Mouse (Mus musculus) hindbrain, embryonic 16.5 days (tissue): ENCODE data around the gene Drosha. TPM values are rescaled to one million over a fixed set of nuclear protein-coding genes. Genes with fewer than 3 reads are reported as not detected.
"Not testable (repeated sequence)": the region's sequence is repeated elsewhere in the genome, so short reads cannot be mapped to it uniquely, and the experiment has no call there.

Experiments
- ATAC-seq: fragments of 200-750 bp; cut with Nextera tagmentation; 2 replicates; pipeline ENCODE4 v1.8.0; 2017; ENCODE audit warnings: moderate TSS enrichment, moderate library complexity
- H3K27ac ChIP-seq: fragments of 300-500 bp; sonication (generic); 2 replicates; pipeline ENCODE4 v1.5.1; 2014; ENCODE audit warnings: low read depth, mild to moderate bottlenecking, control low read depth, low read length, moderate library complexity
- H3K27me3 ChIP-seq: fragments of 300-500 bp; sonication (generic); replicated peaks from 2 replicates; pipeline ENCODE4 v1.6.1; 2014; ENCODE audit warnings: low read length; ENCODE audit not compliant: control insufficient read depth, insufficient read depth
- H3K36me3 ChIP-seq: fragments of 300-500 bp; sonication (generic); 2 replicates; pipeline ENCODE4 v1.6.1; 2014; ENCODE audit warnings: mild to moderate bottlenecking, low read length, moderate library complexity, mixed read lengths; ENCODE audit not compliant: control insufficient read depth, insufficient read depth
- H3K4me1 ChIP-seq: fragments of 300-500 bp; sonication (generic); 2 replicates; pipeline ENCODE4 v1.6.1; 2014; ENCODE audit warnings: low read depth, low read length; ENCODE audit not compliant: control insufficient read depth, insufficient read depth
- H3K4me2 ChIP-seq: fragments of 300-500 bp; sonication (generic); 2 replicates; pipeline ENCODE4 v1.6.1; 2014; ENCODE audit warnings: mild to moderate bottlenecking, low read length, control low read depth, moderate library complexity
- H3K4me3 ChIP-seq: fragments of 300-500 bp; sonication (generic); 2 replicates; pipeline ENCODE4 v1.5.1; 2014; ENCODE audit warnings: mild to moderate bottlenecking, low read length, control low read depth, moderate library complexity
- H3K9ac ChIP-seq: fragments of 300-500 bp; sonication (generic); 2 replicates; pipeline ENCODE4 v1.6.1; 2014; ENCODE audit warnings: low read depth, mild to moderate bottlenecking, control low read depth, low read length, moderate library complexity
- H3K9me3 ChIP-seq: fragments of 300-500 bp; sonication (generic); 2 replicates; pipeline ENCODE4 v1.6.1; 2014; ENCODE audit warnings: mild to moderate bottlenecking, low read length, moderate library complexity; ENCODE audit not compliant: control insufficient read depth
- WGBS: fragments of 180-500 bp; shearing (Covaris S2); extraction: QIAGEN DNeasy Blood & Tissue Kit; methylation state at CpG from one replicate; pipeline ENCODE4 v1.1.7; 2014; 5-methylcytosine and 5-hydroxymethylcytosine counted together
- polyA plus RNA-seq: library from polyadenylated mRNA; unstranded; fragments of >200 nt; fragmentation: Nextera tagmentation; extraction: Ambion mirVana; gene quantifications from 2 replicates; pipeline ENCODE4 v1.2.1, GENCODE M21; 2015

The Drosha gene
- polyA plus RNA-seq, 1 experiment from 2014 or later, result 42.7 TPM

DNA sequence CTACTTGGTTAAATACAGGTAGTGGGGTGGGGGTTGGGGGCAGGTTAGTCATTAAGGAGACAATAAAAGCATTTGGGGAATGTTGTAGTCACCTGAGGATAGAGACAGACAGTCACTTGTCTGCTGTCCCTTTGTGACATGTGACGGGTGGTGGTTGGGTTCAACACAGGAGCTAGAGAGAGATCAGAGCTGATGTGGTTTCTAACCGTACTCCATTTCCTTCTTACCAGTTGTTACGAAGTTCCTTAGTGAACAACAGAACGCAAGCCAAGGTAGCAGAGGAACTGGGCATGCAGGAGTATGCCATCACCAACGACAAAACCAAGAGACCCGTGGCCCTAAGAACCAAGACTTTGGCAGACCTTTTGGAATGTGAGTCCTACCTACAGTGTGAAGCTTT is 99.2 kb downstream of the Drosha start:
- ATAC-seq, result no peak
- no peaks in the 10 kb centered on the region for H3K27me3 ChIP-seq
- no peaks in the 10 kb centered on the region for H3K9me3 ChIP-seq
- WGBS, result 96% methylated on average over 6 of the region's 6 CpGs
- no peak overlapping the region for H3K4me3 ChIP-seq
- H3K4me1 ChIP-seq, result no peaks in the 10 kb centered on the region
- no peak overlapping the region for H3K27ac ChIP-seq
- peaks cover 35% of the 10 kb centered on the region for H3K36me3 ChIP-seq
- H3K9ac ChIP-seq, result no peak overlapping the region
- H3K4me2 ChIP-seq, result no peak overlapping the region

- Histone ChIP-seq H3K9me3 (no peaks in the 10 kb centered on the region), H3K27ac (no peak overlapping the region), H3K9ac (no peak overlapping the region), H3K4me2 (no peak overlapping the region), H3K4me3 (no peak overlapping the region), H3K4me1 (no peaks in the 10 kb centered on the region), H3K27me3 (no peaks in the 10 kb centered on the region), H3K36me3 (peaks cover 16% of the 10 kb centered on the region)
- 90% methylated on average over 5 of the region's 5 CpGs for WGBS
- ATAC-seq, result no peak
These were observed 106.9 kb downstream of the Drosha start for GRCm38 (mm10) chr15:12931481-12931880.

- Histone ChIP-seq H3K27ac (no peak overlapping the region), H3K9me3 (no peaks in the 10 kb centered on the region), H3K36me3 (peaks cover 5% of the 10 kb centered on the region), H3K4me3 (no peak overlapping the region), H3K9ac (no peak overlapping the region), H3K4me2 (no peak overlapping the region), H3K27me3 (no peaks in the 10 kb centered on the region), H3K4me1 (no peaks in the 10 kb centered on the region)
- no peak for ATAC-seq
- 92% methylated on average over 10 of the region's 10 CpGs for WGBS
These were observed 111.7 kb downstream of the Drosha start for GRCm38 (mm10) chr15:12936217-12936732.

DNA sequence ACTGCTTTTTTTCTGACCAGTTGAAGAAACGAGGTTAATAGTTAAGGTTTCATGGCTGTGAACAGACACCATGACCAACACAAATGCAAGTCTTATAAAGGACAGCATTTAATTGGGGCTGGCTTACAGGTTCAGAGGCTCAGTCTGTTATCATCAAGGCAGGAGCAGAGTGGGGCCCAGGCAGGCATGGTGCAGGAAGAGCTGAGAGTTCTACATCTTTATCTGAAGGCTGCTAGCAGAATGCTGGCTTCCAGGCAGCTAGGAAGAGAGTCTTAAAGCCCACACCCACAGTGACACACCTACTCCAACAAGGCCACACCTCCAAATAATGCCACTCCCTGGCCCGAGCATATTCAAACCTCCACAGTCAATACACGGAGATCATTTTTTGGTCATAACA is 112.7 kb downstream of the Drosha start:
- not testable (repeated sequence) for H3K4me3 ChIP-seq, H3K27ac ChIP-seq, H3K9me3 ChIP-seq, H3K9ac ChIP-seq, H3K27me3 ChIP-seq, H3K36me3 ChIP-seq, ATAC-seq, H3K4me2 ChIP-seq, H3K4me1 ChIP-seq
- 92% methylated on average over 3 of the region's 3 CpGs for WGBS

- no peak overlapping the region for H3K27ac ChIP-seq
- no peak overlapping the region for H3K4me2 ChIP-seq
- no peak for ATAC-seq
- H3K4me3 ChIP-seq, result no peak overlapping the region
- H3K27me3 ChIP-seq, result no peaks in the 10 kb centered on the region
- H3K9me3 ChIP-seq, result no peaks in the 10 kb centered on the region
- no peaks in the 10 kb centered on the region for H3K4me1 ChIP-seq
- H3K36me3 ChIP-seq, result peaks cover 5% of the 10 kb centered on the region
- no peak overlapping the region for H3K9ac ChIP-seq
- 67% methylated on average over 9 of the region's 9 CpGs for WGBS
These were observed 116.5 kb downstream of the Drosha start for GRCm38 (mm10) chr15:12941106-12941505.

DNA sequence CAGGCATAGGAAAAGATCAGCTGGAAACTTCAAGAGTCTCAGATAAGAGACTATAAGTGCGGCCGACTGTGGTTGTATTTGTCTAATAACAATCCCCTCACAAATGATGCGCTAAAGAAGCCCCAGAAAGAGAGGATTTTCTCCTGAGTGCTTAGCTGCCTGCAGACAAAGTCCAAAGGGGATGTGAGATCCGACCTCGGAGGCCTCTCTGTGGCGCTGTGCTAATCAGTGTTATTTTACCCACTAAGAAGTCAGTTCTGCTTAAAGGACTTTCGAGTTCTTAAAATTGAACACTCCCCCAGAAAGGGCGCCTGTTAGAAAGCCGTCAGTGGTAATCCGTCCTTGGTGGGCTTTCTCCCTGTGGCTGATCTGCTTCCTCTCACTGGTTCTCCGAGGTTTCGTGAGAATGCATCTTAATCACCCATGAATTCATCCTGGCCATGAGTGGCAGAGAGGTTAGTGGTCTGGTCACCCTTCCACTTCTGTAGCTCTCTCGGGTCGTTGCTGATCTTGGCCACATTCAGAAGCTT is 117.1 kb downstream of the Drosha start:
- peaks cover 3% of the 10 kb centered on the region; the same call in 1 of the 2 replicates for H3K36me3 ChIP-seq
- H3K4me1 ChIP-seq, result no peaks in the 10 kb centered on the region
- no peak overlapping the region for H3K9ac ChIP-seq
- H3K27ac ChIP-seq, result no peak overlapping the region
- no peak overlapping the region for H3K4me2 ChIP-seq
- H3K4me3 ChIP-seq, result no peak overlapping the region
- 61% methylated on average over 14 of the region's 14 CpGs for WGBS
- H3K9me3 ChIP-seq, result no peaks in the 10 kb centered on the region
- ATAC-seq, result no peak
- no peaks in the 10 kb centered on the region for H3K27me3 ChIP-seq

DNA sequence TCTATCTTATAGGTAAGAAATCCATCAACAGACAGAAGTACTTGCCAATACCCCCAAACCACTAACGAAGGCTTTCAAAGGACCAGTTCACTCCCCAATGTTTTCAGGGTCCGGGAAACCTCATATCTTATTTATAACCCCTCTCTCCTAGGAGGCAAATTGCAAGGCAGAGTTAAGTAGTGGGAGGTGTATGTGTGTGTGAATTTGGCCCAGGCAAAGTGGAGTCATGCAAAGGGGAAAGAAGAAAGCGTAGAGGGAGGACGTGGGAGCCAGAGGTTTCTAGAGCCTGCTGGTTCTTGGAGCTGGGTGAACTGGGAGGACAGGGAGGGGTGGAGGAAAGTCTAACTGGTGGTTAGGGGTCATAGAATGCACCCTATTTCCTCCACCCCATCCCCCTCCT is 117.8 kb downstream of the Drosha start:
- Histone ChIP-seq H3K9me3 (no peaks in the 10 kb centered on the region), H3K9ac (no peak overlapping the region), H3K4me2 (no peak overlapping the region), H3K36me3 (no peaks in the 10 kb centered on the region), H3K27ac (no peak overlapping the region), H3K27me3 (no peaks in the 10 kb centered on the region), H3K4me1 (no peaks in the 10 kb centered on the region), H3K4me3 (no peak overlapping the region)
- WGBS, result 86% methylated on average over 4 of the region's 4 CpGs
- no peak for ATAC-seq

GRCm38 (mm10) chr15:12958051-12958450 is 133.4 kb downstream of the Drosha start:
- Histone ChIP-seq H3K4me3 (no peak overlapping the region), H3K36me3 (no peaks in the 10 kb centered on the region), H3K9ac (no peak overlapping the region), H3K27ac (no peak overlapping the region), H3K27me3 (no peaks in the 10 kb centered on the region), H3K9me3 (peaks cover 5% of the 10 kb centered on the region), H3K4me2 (no peak overlapping the region), H3K4me1 (no peaks in the 10 kb centered on the region)
- WGBS, result 79% methylated on average over 5 of the region's 5 CpGs
- ATAC-seq, result no peak

DNA sequence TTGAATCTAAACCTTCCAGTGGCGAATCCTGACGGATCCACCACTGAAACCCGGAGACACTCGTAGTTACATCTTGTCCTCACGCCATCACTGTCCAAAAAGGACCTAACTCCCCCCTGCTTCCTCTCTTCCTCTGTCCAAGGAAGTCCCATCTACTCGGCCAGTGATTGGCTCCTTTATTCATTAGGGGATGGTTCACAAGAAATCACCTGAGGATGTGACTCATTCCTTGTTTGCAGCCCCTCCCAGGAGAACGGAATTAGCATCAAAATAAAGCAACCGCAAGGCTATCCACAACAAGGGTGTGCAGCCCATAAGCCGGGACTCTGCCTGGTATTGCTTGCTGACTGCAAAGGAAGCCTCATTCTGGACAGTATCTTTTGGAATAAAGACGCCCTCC is 137.6 kb downstream of the Drosha start:
- 84% methylated on average over 10 of the region's 10 CpGs for WGBS
- no peak for ATAC-seq
- no peaks in the 10 kb centered on the region for H3K27me3 ChIP-seq

DNA sequence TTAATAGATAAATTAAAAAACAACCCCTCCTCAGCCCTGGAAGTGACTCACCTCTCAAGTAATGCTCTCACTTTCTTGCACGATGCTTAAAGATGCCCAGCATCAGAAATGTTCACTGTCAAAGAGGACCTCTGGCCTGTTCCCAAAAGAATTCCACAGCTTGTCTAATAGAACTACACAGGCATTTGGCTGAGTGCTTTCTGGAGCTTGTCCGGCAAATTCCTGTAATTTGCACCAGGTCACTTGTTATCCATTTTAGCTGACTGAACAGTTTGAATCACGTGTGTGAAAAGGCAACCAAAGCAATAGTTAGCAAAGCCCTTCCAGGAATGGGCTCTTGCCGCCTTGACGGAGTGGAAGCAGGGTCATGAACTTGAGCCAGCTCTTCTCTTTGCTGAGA is 140.6 kb downstream of the Drosha start:
- H3K9ac ChIP-seq, result no peak overlapping the region
- no peaks in the 10 kb centered on the region for H3K27me3 ChIP-seq
- H3K4me1 ChIP-seq, result no peaks in the 10 kb centered on the region
- H3K4me2 ChIP-seq, result no peak overlapping the region
- H3K27ac ChIP-seq, result no peak overlapping the region
- no peaks in the 10 kb centered on the region for H3K9me3 ChIP-seq
- no peaks in the 10 kb centered on the region for H3K36me3 ChIP-seq
- peak; percentile 30; the same call in 1 of the 2 replicates for ATAC-seq
- 85% methylated on average over 5 of the region's 5 CpGs for WGBS
- H3K4me3 ChIP-seq, result no peak overlapping the region

More for the DNA sequence above, 137.6 kb downstream of the Drosha start:
- H3K9ac ChIP-seq, result no peak overlapping the region
- H3K9me3 ChIP-seq, result no peaks in the 10 kb centered on the region
- no peak overlapping the region for H3K4me3 ChIP-seq
- H3K36me3 ChIP-seq, result no peaks in the 10 kb centered on the region
- H3K4me1 ChIP-seq, result no peaks in the 10 kb centered on the region
- no peak overlapping the region for H3K4me2 ChIP-seq
- no peak overlapping the region for H3K27ac ChIP-seq
